Mouse (Mus musculus) intestine, postnatal 0 days (tissue): Measurements from ENCODE around the gene Vasn. TPM values are rescaled to one million over a fixed set of nuclear protein-coding genes. Genes with fewer than 3 reads are reported as not detected.
A peak's percentile ranks its signal among the peaks of the same experiment; 100 is the strongest.

Source experiments
- ATAC-seq: fragments of 200-750 bp; cut with Nextera tagmentation; 2 replicates; pipeline ENCODE4 v1.8.0; 2017; ENCODE audit warnings: mild to moderate bottlenecking, moderate TSS enrichment, moderate library complexity
- H3K27ac ChIP-seq: fragments of 300-500 bp; sonication (generic); 2 replicates; pipeline ENCODE4 v1.5.1; 2014; ENCODE audit warnings: mild to moderate bottlenecking, low read depth, low read length, moderate library complexity
- H3K27me3 ChIP-seq: fragments of 300-500 bp; sonication (generic); replicated peaks from 2 replicates; pipeline ENCODE4 v1.6.1; 2014; ENCODE audit warnings: low read length, mixed read lengths; ENCODE audit not compliant: control insufficient read depth, insufficient read depth
- H3K36me3 ChIP-seq: fragments of 300-500 bp; sonication (generic); 2 replicates; pipeline ENCODE4 v1.6.1; 2014; ENCODE audit warnings: mild to moderate bottlenecking, moderate library complexity; ENCODE audit not compliant: control insufficient read depth, insufficient read depth
- H3K4me1 ChIP-seq: fragments of 300-500 bp; sonication (generic); replicated peaks from 2 replicates; pipeline ENCODE4 v1.6.1; 2014; ENCODE audit warnings: antibody characterized with exemption, low read length, mixed read lengths; ENCODE audit not compliant: control insufficient read depth, insufficient read depth
- H3K4me2 ChIP-seq: fragments of 300-500 bp; sonication (generic); replicated peaks from 2 replicates; pipeline ENCODE4 v1.6.1; 2014; ENCODE audit warnings: low read depth, mild to moderate bottlenecking, moderate library complexity
- H3K4me3 ChIP-seq: fragments of 300-500 bp; sonication (generic); 2 replicates; pipeline ENCODE4 v1.5.1; 2014; ENCODE audit warnings: low read depth, low read length
- H3K9ac ChIP-seq: fragments of 300-500 bp; sonication (generic); 2 replicates; pipeline ENCODE4 v1.6.1; 2014; ENCODE audit warnings: mild to moderate bottlenecking, low read depth, low read length
- H3K9me3 ChIP-seq: fragments of 300-500 bp; sonication (generic); 2 replicates; pipeline ENCODE4 v1.6.1; 2016; ENCODE audit warnings: mixed run types; ENCODE audit not compliant: control insufficient read depth
- CTCF ChIP-seq: sonication (generic); IDR thresholded peaks from 2 replicates; pipeline ENCODE4 v1.5.1; 2016; ENCODE audit warnings: low read depth, mild to moderate bottlenecking, control low read depth, antibody characterized with exemption, moderate library complexity
- WGBS: fragments of 180-500 bp; shearing (Covaris S2); extraction: QIAGEN DNeasy Blood & Tissue Kit; methylation state at CpG from one replicate; pipeline ENCODE4 v1.1.7; 2014; 5-methylcytosine and 5-hydroxymethylcytosine counted together
- polyA plus RNA-seq: library from polyadenylated mRNA; unstranded; fragments of >200 nt; fragmentation: Nextera tagmentation; extraction: Ambion mirVana; gene quantifications from 2 replicates; pipeline ENCODE4 v1.2.1, GENCODE M21; 2015

Vasn gene
- 5.0 and 5.3 TPM in 2 replicates for polyA plus RNA-seq

- H3K36me3 ChIP-seq = peaks cover 21% of the 10 kb centered on the region
- peak within 1 kb of the TSS; percentile 68 for H3K9ac ChIP-seq
- TF ChIP-seq CTCF = no peak
- H3K4me1 ChIP-seq = peaks cover 19% of the 10 kb centered on the region; the same call in 1 of the 2 replicates
- H3K4me3 ChIP-seq = peak within 1 kb of the TSS; percentile 63
- H3K27ac ChIP-seq = peak within 1 kb of the TSS; percentile 80
- H3K27me3 ChIP-seq = no peaks in the 10 kb centered on the region
- WGBS = under 1% methylated on average over 22 of the region's 22 CpGs
- no peaks in the 10 kb centered on the region for H3K9me3 ChIP-seq
- peak within 1 kb of the TSS; percentile 89 for H3K4me2 ChIP-seq
- ATAC-seq = peak; percentile 87
These were observed at the start of gene Vasn, which contains the start of gene Dnaja3 for GRCm38 (mm10) chr16:4639831-4640237. Gene Vasn, plus strand, starts transcription at chr16:4639941. Gene Dnaja3, plus strand, starts transcription at chr16:4639989.

- Histone ChIP-seq H3K27me3 (no peaks in the 10 kb centered on the region), H3K36me3 (no peaks in the 10 kb centered on the region), H3K9ac (no peak overlapping the region), H3K4me1 (peaks cover 8% of the 10 kb centered on the region), H3K9me3 (no peaks in the 10 kb centered on the region), H3K27ac (no peak overlapping the region), H3K4me3 (no peak overlapping the region), H3K4me2 (no peak overlapping the region)
- ATAC-seq = no peak
- WGBS = 93% methylated on average over 9 of the region's 9 CpGs
- no peak for TF ChIP-seq CTCF
These were observed 49.5 kb upstream of the Vasn start for GRCm38 (mm10) chr16:4590236-4590635.

- H3K27ac ChIP-seq = peak overlapping the region; percentile 75; the same call in 1 of the 2 replicates
- ATAC-seq = no peak
- H3K4me3 ChIP-seq = peak overlapping the region; percentile 72
- H3K9ac ChIP-seq = peak overlapping the region; percentile 80; the same call in 1 of the 2 replicates
- H3K27me3 ChIP-seq = no peaks in the 10 kb centered on the region
- no peaks in the 10 kb centered on the region for H3K9me3 ChIP-seq
- WGBS = 12% methylated on average over 32 of the region's 32 CpGs
- peak; percentile 74 for TF ChIP-seq CTCF
- H3K4me2 ChIP-seq = peak overlapping the region; percentile 96
- H3K36me3 ChIP-seq = no peaks in the 10 kb centered on the region
- H3K4me1 ChIP-seq = peaks cover 3% of the 10 kb centered on the region; the same call in 1 of the 2 replicates
These were observed 46.5 kb upstream of the Vasn start for GRCm38 (mm10) chr16:4592909-4593875.

- Histone ChIP-seq H3K9me3 (no peaks in the 10 kb centered on the region), H3K9ac (peak within 1 kb of the TSS; percentile 80), H3K27me3 (no peaks in the 10 kb centered on the region), H3K4me1 (peaks cover 3% of the 10 kb centered on the region; the same call in 1 of the 2 replicates), H3K27ac (peak within 1 kb of the TSS; percentile 75), H3K4me3 (peak within 1 kb of the TSS; percentile 72), H3K4me2 (peak within 1 kb of the TSS; percentile 96), H3K36me3 (no peaks in the 10 kb centered on the region)
- no peak for TF ChIP-seq CTCF
- peak; percentile 53 for ATAC-seq
- WGBS = 1% methylated on average over 18 of the region's 74 CpGs
These were observed 45.5 kb upstream of the Vasn start, which contains the start of gene Glis2 for GRCm38 (mm10) chr16:4593971-4594813. Gene Glis2, plus strand, starts transcription at chr16:4594713.

GRCm38 (mm10) chr16:4594814-4595526 lies 44.8 kb upstream of the Vasn start:
- peak overlapping the region; percentile 96 for H3K4me2 ChIP-seq
- H3K4me1 ChIP-seq = peaks cover 3% of the 10 kb centered on the region; the same call in 1 of the 2 replicates
- WGBS = under 1% methylated on average over 41 of the region's 52 CpGs
- no peaks in the 10 kb centered on the region for H3K36me3 ChIP-seq
- peak overlapping the region; percentile 80 for H3K9ac ChIP-seq
- peak overlapping the region; percentile 72 for H3K4me3 ChIP-seq
- no peaks in the 10 kb centered on the region for H3K9me3 ChIP-seq
- TF ChIP-seq CTCF = no peak
- peak overlapping the region; percentile 75 for H3K27ac ChIP-seq
- no peak for ATAC-seq
- no peaks in the 10 kb centered on the region for H3K27me3 ChIP-seq
